Mouse (Mus musculus): ENCODE data around the gene Pif1. TPM values are rescaled to one million over a fixed set of nuclear protein-coding genes. Genes with fewer than 3 reads are reported as not detected.

Gene Pif1
- polyA plus RNA-seq, 1 experiment from 2014 or later: 18.4 TPM

- no peak for ATAC-seq (ENCODE audit: insufficient number of reproducible peaks, insufficient read depth, low FRiP score, low TSS enrichment, low read depth)
- Histone ChIP-seq H3K27me3 (no peaks in the 10 kb centered on the region), H3K4me3 (peak overlapping the region; percentile 67), H3K36me3 (no peaks in the 10 kb centered on the region), H3K9ac (peak overlapping the region; percentile 79), H3K4me1 (peaks cover 54% of the 10 kb centered on the region), H3K9me3 (no peaks in the 10 kb centered on the region), H3K4me2 (peak overlapping the region; percentile 71), H3K27ac (no peak overlapping the region; the same call in 1 of the 2 replicates)
- WGBS: 47% methylated on average over 9 of the region's 9 CpGs
Measured at GRCm38 (mm10) chr9:65578801-65579249, 8.1 kb upstream of the Pif1 start.

DNA sequence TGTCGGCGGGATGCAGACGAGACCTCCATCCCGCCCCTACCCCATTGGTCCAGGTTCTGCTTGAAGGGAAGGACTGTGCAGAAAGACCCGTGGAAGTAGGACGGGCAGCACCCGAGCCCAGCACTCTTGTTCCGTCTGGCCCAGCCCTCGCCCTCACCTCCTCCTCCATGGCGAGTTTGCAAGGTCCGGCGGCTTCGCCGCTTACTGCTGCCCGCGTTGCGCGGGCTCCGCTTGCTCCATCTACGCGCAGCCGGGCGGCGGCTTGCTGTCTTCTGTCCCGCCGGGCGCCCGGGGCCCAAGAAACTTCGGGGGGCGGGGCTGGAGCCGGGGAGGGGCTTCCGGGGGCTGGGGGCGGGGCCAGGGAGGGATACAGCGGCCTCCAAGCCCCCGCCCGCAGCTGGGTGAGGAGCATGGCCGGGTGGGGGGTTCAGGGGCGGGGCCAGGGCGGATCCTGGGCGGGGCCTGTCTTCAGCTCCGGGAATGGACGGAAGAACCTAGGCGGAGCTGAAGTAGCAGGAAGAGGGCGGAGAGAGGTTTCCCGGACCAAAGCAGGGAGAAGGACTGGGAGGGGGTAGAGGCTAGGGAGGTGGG lies 7.1 kb upstream of the Pif1 start, which contains the start of gene Plekho2:
Plekho2 (minus strand) TSS at position 260 of the 591 bp plus-strand sequence.
- ATAC-seq (ENCODE audit: insufficient number of reproducible peaks, insufficient read depth, low FRiP score, low TSS enrichment, low read depth): peak; percentile 93
- Histone ChIP-seq H3K36me3 (no peaks in the 10 kb centered on the region), H3K27me3 (no peaks in the 10 kb centered on the region), H3K4me2 (peak within 1 kb of the TSS; percentile 71), H3K27ac (peak within 1 kb of the TSS; percentile 82), H3K4me1 (peaks cover 50% of the 10 kb centered on the region), H3K9me3 (no peaks in the 10 kb centered on the region), H3K9ac (peak within 1 kb of the TSS; percentile 79), H3K4me3 (peak within 1 kb of the TSS; percentile 67)
- WGBS: 1% methylated on average over 42 of the region's 45 CpGs

DNA sequence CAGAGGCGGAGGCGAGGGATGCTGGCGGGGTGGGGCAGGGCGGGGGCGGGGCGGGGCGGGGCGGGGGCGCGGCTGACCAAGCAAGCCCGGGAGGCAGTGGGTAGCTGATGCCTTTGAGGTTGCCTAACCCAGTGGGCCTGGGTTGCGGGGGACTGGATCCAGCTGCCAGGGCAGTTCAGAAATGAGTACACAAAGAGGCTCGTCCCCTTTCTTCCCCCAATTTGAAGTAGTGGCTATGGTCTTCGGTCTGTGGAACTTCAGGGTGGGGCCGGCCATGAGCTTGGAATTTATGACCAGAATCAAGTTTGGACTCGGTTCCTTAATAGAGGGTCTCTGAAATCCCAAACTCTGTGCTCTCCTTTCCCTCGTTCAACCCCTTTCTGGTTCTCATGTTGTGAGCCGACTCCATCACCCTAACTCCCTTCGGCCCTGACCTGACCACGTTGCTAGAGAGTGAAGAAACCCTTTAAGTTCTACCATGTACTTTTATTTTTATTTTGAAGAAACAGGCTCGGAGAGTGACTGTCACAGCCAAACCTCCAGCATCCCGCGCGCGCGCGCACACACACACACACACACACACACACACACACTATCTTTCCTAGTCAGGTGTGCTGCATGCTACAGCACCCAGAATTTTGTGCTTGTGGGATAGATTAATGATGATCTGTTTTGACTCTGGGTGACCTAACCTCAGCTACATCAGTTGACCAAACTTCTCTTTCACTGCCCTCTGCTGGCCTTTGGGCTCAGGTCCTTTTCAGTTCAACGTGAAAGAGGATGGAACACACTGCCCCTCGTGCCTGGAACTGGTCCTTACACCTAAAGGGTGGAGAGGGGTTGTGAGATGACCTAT lies 6.3 kb upstream of the Pif1 start:
- H3K4me2 ChIP-seq: peak overlapping the region; percentile 71
- no peaks in the 10 kb centered on the region for H3K27me3 ChIP-seq
- peak overlapping the region; percentile 67 for H3K4me3 ChIP-seq
- 0 out of 2 replicates have a peak overlapping the region, but pooled peaks have one; percentile 36 for H3K9ac ChIP-seq
- no peaks in the 10 kb centered on the region for H3K9me3 ChIP-seq
- peaks cover 42% of the 10 kb centered on the region for H3K4me1 ChIP-seq
- ATAC-seq (ENCODE audit: insufficient number of reproducible peaks, insufficient read depth, low FRiP score, low TSS enrichment, low read depth): peak; percentile 79
- WGBS: 7% methylated on average over 26 of the region's 29 CpGs
- H3K27ac ChIP-seq: peak overlapping the region; percentile 82
- no peaks in the 10 kb centered on the region for H3K36me3 ChIP-seq

DNA sequence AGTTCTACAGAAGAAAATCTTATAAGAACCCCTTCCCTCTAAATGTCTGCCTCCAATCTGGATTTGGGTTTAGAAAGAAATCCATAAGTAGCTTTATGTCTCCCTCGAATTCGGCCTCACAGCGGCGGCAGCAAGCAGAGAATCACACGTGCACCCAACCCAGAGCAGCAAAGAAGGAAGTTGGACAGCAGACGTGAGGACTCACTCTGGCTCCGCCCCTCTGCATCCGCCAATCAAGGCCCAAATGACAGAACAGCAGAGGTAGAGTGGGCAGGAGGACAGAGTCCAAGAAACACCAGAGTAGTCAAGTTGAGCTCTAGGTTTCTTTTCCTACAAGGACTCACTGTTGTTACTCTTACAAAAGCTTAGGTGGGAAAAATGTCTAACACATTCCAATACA lies 3.9 kb upstream of the Pif1 start:
- no peaks in the 10 kb centered on the region for H3K27me3 ChIP-seq
- H3K27ac ChIP-seq: peak overlapping the region; percentile 28; the same call in 1 of the 2 replicates
- H3K9me3 ChIP-seq: no peaks in the 10 kb centered on the region
- no peaks in the 10 kb centered on the region for H3K36me3 ChIP-seq
- no peak overlapping the region for H3K4me2 ChIP-seq
- no peak for ATAC-seq (ENCODE audit: insufficient number of reproducible peaks, insufficient read depth, low FRiP score, low TSS enrichment, low read depth)
- peaks cover 32% of the 10 kb centered on the region for H3K4me1 ChIP-seq
- H3K9ac ChIP-seq: no peak overlapping the region
- H3K4me3 ChIP-seq: no peak overlapping the region
- WGBS: 23% methylated on average over 8 of the region's 8 CpGs

DNA sequence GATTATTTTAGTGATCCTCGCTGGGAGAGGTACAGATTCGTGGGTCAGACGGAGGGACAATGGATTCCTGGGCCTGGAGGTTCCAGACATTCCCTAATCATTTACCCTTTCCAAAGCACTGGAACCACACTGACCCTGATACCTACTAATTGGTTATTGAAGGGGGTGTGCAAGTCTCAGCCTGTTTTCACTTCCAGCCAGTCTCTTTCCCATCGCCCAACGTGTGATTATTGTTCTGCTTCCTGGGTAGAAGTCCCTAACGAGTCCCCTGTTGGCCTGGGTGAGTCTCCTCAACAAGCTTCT lies 261 bp downstream of the Pif1 start:
- Histone ChIP-seq H3K4me1 (peaks cover 34% of the 10 kb centered on the region), H3K4me2 (peak overlapping the region; percentile 99), H3K9me3 (no peaks in the 10 kb centered on the region), H3K27ac (no peak overlapping the region), H3K9ac (peak overlapping the region; percentile 85), H3K27me3 (no peaks in the 10 kb centered on the region), H3K36me3 (peaks cover 19% of the 10 kb centered on the region), H3K4me3 (peak overlapping the region; percentile 64)
- WGBS: under 1% methylated on average over 6 of the region's 6 CpGs
- no peak; the same call in 1 of the 2 replicates for ATAC-seq (ENCODE audit: insufficient number of reproducible peaks, insufficient read depth, low FRiP score, low TSS enrichment, low read depth)

DNA sequence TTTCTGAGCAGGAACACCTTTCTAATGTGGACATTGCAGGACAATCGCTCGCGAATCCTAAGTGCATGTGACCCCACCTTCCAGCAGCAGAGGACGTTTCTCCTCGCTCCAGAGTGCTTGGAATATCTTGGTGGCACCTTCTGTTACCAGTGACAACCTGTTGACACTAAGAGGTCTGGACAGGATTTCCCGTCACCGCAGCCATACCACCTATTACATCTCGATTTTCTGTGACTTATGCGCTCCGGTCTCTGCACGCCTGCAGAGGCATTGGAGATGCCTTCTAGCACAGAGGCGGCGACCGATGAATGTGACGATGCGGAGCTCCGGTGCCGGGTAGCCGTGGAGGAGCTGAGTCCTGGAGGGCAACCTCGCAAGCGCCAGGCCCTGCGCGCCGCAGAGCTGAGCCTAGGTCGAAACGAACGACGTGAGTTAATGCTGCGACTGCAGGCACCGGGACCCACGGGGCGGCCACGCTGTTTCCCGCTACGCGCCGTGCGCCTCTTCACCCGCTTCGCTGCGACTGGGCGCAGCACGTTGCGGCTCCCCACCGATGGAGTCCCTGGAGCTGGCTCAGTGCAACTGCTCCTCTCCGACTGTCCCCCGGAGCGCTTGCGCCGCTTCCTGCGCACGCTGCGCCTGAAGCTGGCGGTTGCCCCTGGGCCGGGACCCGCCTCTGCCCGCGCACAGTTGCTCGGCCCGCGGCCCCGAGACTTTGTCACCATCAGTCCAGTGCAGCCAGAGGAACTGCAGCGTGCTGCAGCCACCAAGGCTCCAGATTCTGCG lies 806 bp downstream of the Pif1 start:
- Histone ChIP-seq H3K36me3 (peaks cover 24% of the 10 kb centered on the region), H3K27ac (no peak overlapping the region), H3K4me1 (peaks cover 34% of the 10 kb centered on the region), H3K9ac (peak overlapping the region; percentile 85), H3K4me3 (peak overlapping the region; percentile 64), H3K27me3 (no peaks in the 10 kb centered on the region), H3K4me2 (peak overlapping the region; percentile 99), H3K9me3 (no peaks in the 10 kb centered on the region)
- under 1% methylated on average over 64 of the region's 64 CpGs for WGBS
- no peak for ATAC-seq (ENCODE audit: insufficient number of reproducible peaks, insufficient read depth, low FRiP score, low TSS enrichment, low read depth)

DNA sequence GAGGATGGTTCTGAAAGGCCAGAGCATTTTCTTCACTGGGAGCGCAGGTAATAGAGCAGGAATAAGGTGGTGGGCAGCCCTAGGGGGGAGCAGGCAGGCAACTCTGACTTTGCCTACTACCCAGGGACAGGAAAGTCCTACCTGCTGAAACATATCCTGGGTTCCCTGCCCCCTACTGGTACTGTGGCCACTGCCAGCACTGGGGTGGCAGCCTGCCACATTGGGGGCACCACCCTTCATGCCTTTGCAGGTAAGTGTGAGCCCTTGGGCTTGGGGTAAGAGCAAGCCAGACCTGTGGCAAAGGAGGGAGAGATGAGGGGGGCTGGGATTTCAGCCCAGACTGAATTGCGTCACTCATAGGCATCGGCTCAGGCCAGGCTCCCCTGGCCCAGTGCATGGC lies 2.1 kb downstream of the Pif1 start:
- Histone ChIP-seq H3K9ac (peak overlapping the region; percentile 85), H3K4me3 (peak overlapping the region; percentile 64), H3K9me3 (no peaks in the 10 kb centered on the region), H3K27ac (no peak overlapping the region), H3K4me1 (peaks cover 34% of the 10 kb centered on the region), H3K4me2 (peak overlapping the region; percentile 99), H3K36me3 (peaks cover 36% of the 10 kb centered on the region), H3K27me3 (no peaks in the 10 kb centered on the region)
- no peak for ATAC-seq (ENCODE audit: insufficient number of reproducible peaks, insufficient read depth, low FRiP score, low TSS enrichment, low read depth)
- 90% methylated on average over 3 of the region's 3 CpGs for WGBS

DNA sequence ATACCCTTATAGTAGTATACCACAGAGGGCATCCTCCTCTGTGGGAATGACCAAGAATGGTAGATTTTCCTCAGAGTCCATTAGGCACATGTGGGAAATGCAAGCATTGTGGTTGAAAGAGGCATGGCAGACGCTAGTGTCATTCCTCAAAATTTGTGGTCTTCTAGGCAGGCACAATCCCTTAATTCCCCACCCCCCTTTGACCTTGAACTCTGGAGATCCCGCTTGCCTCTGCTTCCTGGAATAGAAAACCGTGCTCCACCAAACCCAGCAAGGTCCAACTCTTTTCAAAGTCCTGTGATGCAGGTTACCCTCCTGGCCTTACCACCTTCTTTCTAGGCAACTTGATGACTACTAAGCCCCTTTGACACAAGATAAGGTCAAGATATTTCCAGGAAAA lies 5.8 kb downstream of the Pif1 start:
- H3K36me3 ChIP-seq: peaks cover 53% of the 10 kb centered on the region
- H3K9me3 ChIP-seq: no peaks in the 10 kb centered on the region
- no peak overlapping the region for H3K27ac ChIP-seq
- 93% methylated on average over 3 of the region's 3 CpGs for WGBS
- H3K4me1 ChIP-seq: peaks cover 24% of the 10 kb centered on the region
- no peak overlapping the region for H3K4me3 ChIP-seq
- H3K9ac ChIP-seq: no peak overlapping the region
- H3K4me2 ChIP-seq: no peak overlapping the region
- no peak for ATAC-seq (ENCODE audit: insufficient number of reproducible peaks, insufficient read depth, low FRiP score, low TSS enrichment, low read depth)
- H3K27me3 ChIP-seq: no peaks in the 10 kb centered on the region

DNA sequence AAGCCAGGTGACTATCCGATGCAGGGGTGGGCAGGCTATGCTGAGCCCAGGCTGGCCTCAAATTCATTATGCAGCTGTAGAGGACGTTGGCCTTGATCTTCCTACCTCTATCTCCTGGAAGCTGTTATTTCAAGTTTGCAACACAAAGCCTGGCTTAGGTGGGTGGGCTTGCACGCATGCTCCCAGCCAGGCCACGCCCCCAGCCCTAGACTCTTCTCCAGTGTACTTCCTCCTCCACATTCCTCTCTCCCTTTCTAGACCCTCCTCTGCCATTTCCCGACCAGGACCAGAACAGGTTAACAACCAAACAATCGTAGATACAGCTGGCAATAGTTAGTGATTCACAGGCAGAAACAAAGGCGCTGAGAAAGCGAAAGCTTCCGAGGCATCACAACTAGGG lies 6.6 kb downstream of the Pif1 start:
- Histone ChIP-seq H3K27me3 (no peaks in the 10 kb centered on the region), H3K9ac (no peak overlapping the region), H3K4me2 (no peak overlapping the region), H3K36me3 (peaks cover 53% of the 10 kb centered on the region), H3K27ac (no peak overlapping the region), H3K4me1 (peaks cover 16% of the 10 kb centered on the region), H3K4me3 (no peak overlapping the region), H3K9me3 (no peaks in the 10 kb centered on the region)
- no peak for ATAC-seq (ENCODE audit: insufficient number of reproducible peaks, insufficient read depth, low FRiP score, low TSS enrichment, low read depth)
- WGBS: 69% methylated on average over 9 of the region's 9 CpGs

DNA sequence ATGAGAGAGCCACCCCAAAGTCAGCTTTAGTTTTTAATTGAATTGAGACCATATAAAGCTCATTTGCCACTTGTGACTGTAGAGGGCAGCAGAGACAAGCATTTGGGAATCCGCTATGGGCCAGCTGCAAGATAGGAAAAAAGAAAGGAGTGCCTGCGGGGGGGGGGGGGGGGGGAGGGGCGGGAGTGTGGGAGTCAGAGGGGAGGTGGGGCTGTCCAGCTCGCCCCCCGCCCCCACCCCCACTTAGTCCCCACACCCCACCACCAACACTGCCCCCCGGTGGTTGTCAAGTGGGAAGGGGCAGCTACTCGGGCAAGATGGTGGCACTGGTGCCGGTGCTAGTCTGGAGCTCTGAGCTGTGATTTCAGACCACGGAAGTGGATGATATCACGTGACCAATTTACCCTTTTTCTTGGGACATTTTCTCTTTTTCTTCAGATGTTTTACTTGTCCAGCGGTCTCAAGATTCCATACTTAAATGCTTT lies 11.8 kb downstream of the Pif1 start:
- 46% methylated on average over 7 of the region's 11 CpGs for WGBS
- Histone ChIP-seq H3K36me3 (peaks cover 20% of the 10 kb centered on the region), H3K9me3 (no peaks in the 10 kb centered on the region), H3K9ac (no peak overlapping the region), H3K4me1 (no peaks in the 10 kb centered on the region), H3K27ac (no peak overlapping the region), H3K4me2 (peak overlapping the region; percentile 34; the same call in 1 of the 2 replicates), H3K4me3 (no peak overlapping the region), H3K27me3 (no peaks in the 10 kb centered on the region)
- no peak for ATAC-seq (ENCODE audit: insufficient number of reproducible peaks, insufficient read depth, low FRiP score, low TSS enrichment, low read depth)

DNA sequence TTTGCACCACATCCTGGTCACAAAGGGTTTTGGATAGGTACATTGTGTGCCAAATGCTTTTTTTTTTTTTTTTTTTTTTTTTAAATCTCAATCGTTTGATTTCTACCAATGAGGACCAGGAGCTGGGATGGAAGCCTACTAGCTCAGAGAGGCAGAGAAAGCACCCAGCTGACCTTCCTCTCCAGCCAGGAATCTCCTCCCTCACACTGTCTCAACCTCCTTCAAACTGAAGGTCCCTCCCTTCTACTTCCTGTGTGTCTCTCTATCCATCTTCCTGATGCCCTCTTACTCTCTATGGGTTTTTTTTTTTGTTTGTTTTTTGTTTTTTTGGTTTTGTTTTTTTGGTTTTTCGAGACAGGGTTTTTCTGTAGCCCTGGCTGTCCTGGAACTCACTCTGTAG lies 14.0 kb downstream of the Pif1 start:
- WGBS: 71% methylated on average over 2 of the region's 2 CpGs
- Histone ChIP-seq H3K36me3 (0 out of 2 replicates have a peak, but pooled peaks cover under 1% of the 10 kb centered on the region), H3K4me2 (no peak overlapping the region), H3K4me3 (no peak overlapping the region), H3K27me3 (no peaks in the 10 kb centered on the region), H3K27ac (no peak overlapping the region), H3K4me1 (peaks cover 4% of the 10 kb centered on the region; the same call in 1 of the 2 replicates), H3K9ac (no peak overlapping the region), H3K9me3 (no peaks in the 10 kb centered on the region)
- no peak for ATAC-seq (ENCODE audit: insufficient number of reproducible peaks, insufficient read depth, low FRiP score, low TSS enrichment, low read depth)
